Mouse (Mus musculus): Measurements from ENCODE around the gene Mipol1. TPM values are rescaled to one million over a fixed set of nuclear protein-coding genes. Genes with fewer than 3 reads are reported as not detected.

Mipol1 gene
- total RNA-seq, 1 experiment from 2014 or later: 28.4 TPM

GRCm38 (mm10) chr12:57464520-57465334 lies 234.5 kb downstream of the Mipol1 start:
- no peak for ATAC-seq (replicated peaks in 1 of 2; ENCODE audit: insufficient read depth in 1 of 2, low FRiP score in 2 of 2, low TSS enrichment in 1 of 2, low read depth in 1 of 2, poor library complexity in 2 of 2, severe bottlenecking in 2 of 2)

GRCm38 (mm10) chr12:57471786-57472185 lies 241.6 kb downstream of the Mipol1 start:
- ATAC-seq (replicated peaks in 1 of 2; ENCODE audit: insufficient read depth in 1 of 2, low FRiP score in 2 of 2, low TSS enrichment in 1 of 2, low read depth in 1 of 2, poor library complexity in 2 of 2, severe bottlenecking in 2 of 2): no peak

DNA sequence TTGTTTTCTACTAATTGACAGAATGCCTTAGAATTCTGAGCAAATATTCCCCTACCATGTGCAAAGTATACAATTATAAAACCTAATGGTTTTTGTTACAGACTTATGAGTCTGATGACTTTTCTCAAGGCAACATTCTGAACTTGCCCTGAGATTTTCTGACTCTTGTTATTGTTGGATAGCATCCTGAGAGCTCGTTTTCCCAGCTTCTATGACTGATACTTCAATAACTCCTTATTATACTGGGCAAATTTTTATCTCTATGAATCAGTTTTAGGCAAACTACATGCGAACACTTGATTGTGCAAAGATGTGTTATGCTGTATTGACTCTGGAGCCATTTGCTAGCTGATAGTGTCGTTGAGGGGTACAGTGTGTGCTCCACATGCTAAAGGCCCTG lies 246.6 kb downstream of the Mipol1 start:
- no peak for ATAC-seq (replicated peaks in 1 of 2; ENCODE audit: insufficient read depth in 1 of 2, low FRiP score in 2 of 2, low TSS enrichment in 1 of 2, low read depth in 1 of 2, poor library complexity in 2 of 2, severe bottlenecking in 2 of 2)

DNA sequence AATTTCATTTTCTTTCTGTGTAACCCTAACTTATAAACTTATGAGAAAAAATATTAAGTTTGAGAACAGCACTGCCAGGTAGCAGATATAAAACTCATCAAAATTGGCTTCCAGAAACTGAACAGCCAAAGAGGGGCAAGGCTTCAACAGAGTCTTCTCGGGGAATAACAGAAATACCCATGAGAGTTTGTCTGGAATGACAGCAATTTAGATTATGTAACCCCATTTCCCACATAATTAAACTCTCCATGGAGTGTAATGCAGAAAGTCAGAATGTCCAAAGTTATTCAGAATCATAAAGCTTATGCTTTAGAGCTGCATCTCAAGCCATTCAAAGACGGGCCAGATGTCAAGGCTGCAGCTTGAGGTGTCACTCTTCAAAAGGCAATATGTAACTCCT lies 251.6 kb downstream of the Mipol1 start:
- no peak for ATAC-seq (replicated peaks in 1 of 2; ENCODE audit: insufficient read depth in 1 of 2, low FRiP score in 2 of 2, low TSS enrichment in 1 of 2, low read depth in 1 of 2, poor library complexity in 2 of 2, severe bottlenecking in 2 of 2)

DNA sequence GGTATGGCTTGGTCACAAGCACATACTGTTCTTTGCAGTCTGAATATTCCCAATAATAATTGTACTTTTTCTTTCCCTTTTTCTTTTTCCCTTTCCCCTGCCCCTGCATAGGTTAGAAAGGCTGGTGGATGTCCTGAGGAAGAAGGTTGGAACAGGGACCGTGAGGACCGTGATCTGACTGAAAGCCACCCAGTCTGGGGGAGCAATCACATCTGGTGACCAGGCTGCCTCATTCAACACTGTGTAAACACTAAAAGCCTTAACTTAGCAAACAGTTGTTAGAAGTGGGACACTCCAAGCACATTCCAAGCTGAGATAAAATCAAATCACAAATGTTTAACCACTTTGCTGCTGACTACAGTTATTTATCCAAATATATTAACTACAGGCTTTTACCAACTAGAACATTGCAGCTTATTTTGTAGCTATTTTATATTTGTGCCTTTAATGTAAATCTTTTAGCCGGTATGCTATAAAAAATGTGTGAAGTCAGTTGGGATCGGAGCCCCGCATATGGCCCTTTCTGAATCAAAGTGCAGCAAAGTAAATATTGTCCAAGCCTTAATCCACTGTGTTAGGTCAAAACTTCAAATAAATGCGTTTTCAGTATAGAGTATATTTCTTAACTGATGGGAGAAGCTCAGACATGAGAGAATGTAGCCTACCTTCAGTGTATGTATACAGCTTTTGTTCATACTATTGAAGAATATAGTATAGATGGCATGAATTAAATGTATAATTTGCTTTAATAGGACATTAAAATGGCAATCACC lies 266.3 kb downstream of the Mipol1 start:
- ATAC-seq (replicated peaks in 1 of 2; ENCODE audit: insufficient read depth in 1 of 2, low FRiP score in 2 of 2, low TSS enrichment in 1 of 2, low read depth in 1 of 2, poor library complexity in 2 of 2, severe bottlenecking in 2 of 2): no peak

- no peak for ATAC-seq (replicated peaks in 1 of 2; ENCODE audit: insufficient read depth in 1 of 2, low FRiP score in 2 of 2, low TSS enrichment in 1 of 2, low read depth in 1 of 2, poor library complexity in 2 of 2, severe bottlenecking in 2 of 2)
Measured at GRCm38 (mm10) chr12:57500246-57500645, 270.0 kb downstream of the Mipol1 start.

DNA sequence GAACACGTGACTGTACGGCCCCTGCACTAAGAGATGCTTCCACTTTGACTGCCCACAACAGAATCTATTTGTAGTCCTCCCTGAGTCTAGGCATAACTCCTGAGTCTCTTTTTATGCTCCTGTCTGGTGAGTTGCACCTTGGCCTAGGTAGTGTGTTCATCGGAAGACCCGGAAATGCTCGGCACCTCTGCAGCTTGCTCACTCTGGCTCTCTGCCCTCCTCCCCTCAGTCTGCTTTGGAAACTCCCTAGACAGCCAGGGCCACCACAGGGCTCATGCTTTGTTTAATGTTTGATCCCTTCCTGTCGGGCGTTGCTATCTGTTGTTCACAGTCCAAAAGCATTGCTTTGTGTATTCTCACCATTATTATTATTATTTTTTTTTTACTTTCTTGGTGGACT lies 275.1 kb downstream of the Mipol1 start:
- ATAC-seq (replicated peaks in 1 of 2; ENCODE audit: insufficient read depth in 1 of 2, low FRiP score in 2 of 2, low TSS enrichment in 1 of 2, low read depth in 1 of 2, poor library complexity in 2 of 2, severe bottlenecking in 2 of 2): no peak

DNA sequence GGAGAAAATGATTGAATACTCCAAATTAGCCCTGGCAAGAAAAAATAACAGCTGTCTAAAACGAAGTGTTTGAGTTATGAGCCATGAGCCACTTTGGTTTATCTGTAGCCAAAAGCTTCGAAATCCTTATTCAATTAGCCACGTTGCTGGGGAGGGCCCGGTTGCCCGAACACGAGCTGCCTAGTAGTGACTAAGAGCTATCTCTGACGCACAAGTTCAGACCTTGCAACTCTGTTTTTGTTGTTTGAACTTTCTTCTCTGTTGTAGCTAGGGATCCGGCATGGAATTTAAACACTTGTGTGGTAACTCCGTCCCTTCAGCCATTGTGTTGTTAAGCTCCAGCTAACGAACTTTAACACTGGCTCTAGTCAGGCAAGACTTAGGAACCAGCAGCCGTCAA lies 278.7 kb downstream of the Mipol1 start:
- no peak for ATAC-seq (replicated peaks in 1 of 2; ENCODE audit: insufficient read depth in 1 of 2, low FRiP score in 2 of 2, low TSS enrichment in 1 of 2, low read depth in 1 of 2, poor library complexity in 2 of 2, severe bottlenecking in 2 of 2)

DNA sequence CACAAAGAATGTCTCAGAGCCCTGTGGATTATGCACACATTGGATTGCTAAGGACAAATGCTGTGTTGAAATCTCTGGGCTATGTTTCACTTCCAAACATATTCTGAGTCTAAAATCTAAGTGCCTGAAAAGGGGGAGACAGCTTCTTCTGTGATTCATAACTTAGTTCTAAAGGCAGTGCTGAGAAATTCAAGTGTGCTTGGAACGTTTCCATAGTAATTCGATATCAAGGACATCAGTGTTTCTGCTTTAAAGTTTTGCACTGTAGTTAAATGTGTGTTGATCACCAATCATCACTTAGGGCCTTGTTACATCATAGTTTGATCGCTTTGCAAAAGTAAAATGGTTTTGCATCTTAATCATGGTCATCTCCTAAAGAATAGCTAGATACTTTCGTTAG lies 279.5 kb downstream of the Mipol1 start:
- ATAC-seq (replicated peaks in 1 of 2; ENCODE audit: insufficient read depth in 1 of 2, low FRiP score in 2 of 2, low TSS enrichment in 1 of 2, low read depth in 1 of 2, poor library complexity in 2 of 2, severe bottlenecking in 2 of 2): no peak

DNA sequence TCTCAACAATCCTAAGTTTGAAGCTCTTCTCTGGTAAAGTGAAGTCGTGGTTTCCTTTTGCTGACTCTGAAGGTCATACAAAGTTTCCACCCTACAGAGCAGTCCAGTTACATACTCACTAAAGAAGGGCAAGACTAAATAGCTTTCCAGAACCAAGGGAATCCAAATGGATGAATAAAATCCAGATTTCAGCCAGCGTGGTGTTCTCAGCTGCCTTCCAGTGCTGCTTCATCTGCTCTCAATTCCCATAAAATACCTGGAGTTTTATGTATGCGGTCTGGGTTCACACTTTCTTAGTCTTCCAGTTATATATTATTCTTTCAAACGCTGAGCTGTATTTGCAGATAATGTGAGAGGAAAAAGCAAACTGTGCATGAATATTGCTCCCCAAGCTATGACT lies 280.9 kb downstream of the Mipol1 start:
- no peak for ATAC-seq (replicated peaks in 1 of 2; ENCODE audit: insufficient read depth in 1 of 2, low FRiP score in 2 of 2, low TSS enrichment in 1 of 2, low read depth in 1 of 2, poor library complexity in 2 of 2, severe bottlenecking in 2 of 2)

DNA sequence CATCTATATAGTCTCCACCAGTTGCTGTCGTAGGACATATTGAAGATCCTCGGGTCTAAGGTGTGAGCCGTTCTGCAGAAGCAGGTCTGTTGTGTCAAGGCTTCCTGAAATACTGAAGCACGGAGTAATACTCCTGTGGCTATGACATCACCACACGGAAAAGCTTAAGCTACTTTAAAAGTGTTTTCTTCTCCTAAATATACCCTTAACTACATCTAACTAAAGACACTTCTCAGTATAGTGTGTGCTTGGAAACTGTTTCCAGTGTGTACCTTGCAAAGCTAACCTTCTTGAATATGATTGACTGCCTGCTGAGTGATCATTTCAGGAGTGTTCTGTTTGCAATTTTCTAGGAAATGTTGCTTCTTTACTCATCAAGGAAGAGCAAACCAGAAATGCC lies 281.3 kb downstream of the Mipol1 start:
- ATAC-seq (replicated peaks in 1 of 2; ENCODE audit: insufficient read depth in 1 of 2, low FRiP score in 2 of 2, low TSS enrichment in 1 of 2, low read depth in 1 of 2, poor library complexity in 2 of 2, severe bottlenecking in 2 of 2): no peak

DNA sequence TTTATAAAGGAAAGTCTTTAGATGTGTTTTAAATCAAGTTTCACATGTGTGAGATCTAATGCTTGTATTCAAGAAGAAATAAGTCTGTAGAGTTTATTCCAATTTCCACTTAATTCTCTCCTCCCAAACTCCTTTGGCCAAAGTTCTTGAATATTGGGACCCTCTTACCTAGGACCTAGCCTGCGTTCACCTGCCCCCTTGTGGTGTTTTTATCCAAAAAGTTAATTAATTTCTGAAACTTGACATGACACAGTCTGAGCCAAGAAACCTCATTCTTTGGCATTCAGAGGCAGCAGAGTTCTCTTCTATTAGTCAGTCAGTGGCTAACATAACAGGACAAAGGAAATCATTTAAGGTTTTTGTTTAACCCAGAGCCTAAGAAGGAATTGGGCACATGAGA lies 284.3 kb downstream of the Mipol1 start:
- no peak for ATAC-seq (replicated peaks in 1 of 2; ENCODE audit: insufficient read depth in 1 of 2, low FRiP score in 2 of 2, low TSS enrichment in 1 of 2, low read depth in 1 of 2, poor library complexity in 2 of 2, severe bottlenecking in 2 of 2)

DNA sequence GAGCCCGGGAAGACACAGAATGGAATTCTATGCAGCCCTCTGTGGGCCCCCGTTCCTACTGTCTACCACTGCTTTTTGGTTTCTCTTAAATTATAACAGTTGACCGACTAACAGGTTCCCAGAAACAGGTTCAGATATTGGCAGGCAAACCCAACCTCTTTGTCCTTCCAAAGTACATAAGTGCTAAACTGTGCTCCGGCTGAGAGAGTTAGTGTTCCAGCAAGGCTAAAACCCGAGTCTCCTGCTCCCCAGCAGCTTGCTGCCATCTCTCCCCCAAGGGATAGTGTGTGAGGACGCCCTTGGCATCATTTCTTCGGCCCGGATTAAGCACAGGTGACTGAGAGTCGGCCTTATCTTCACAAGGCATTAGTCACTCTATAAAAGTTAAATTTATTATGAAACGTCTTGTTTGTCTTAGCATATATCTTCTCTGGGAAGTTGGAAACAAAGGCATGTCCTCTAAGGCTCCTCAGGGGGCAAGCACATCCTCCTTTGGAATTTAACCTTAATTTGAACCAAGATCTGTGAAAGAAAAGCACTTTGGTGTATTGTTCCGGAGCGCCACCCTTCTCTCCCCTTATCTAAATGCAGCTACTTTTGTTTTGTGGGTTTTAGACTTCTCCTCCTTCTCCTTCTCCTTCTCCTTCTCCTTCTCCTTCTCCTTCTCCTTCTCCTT lies 285.6 kb downstream of the Mipol1 start:
- no peak for ATAC-seq (replicated peaks in 1 of 2; ENCODE audit: insufficient read depth in 1 of 2, low FRiP score in 2 of 2, low TSS enrichment in 1 of 2, low read depth in 1 of 2, poor library complexity in 2 of 2, severe bottlenecking in 2 of 2)

DNA sequence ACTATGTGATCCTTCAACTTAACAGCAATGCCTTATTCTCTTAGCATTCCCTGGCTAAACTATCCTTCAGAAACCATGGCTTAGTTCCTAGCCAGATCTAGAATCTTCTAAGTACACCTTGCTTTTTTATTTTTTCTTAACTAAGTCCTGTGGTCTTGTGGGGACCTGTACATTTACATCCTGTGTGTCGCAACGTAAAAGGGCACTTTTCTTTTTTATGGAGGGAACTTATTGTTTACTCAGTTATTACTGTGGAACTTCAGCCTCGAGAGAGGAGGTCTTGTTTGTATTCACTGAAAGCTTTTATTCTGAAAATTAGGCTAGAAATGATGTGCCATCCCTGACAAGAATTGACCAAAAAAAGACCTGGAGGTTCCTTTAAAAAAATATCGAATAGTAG lies 298.1 kb downstream of the Mipol1 start:
- ATAC-seq (replicated peaks in 1 of 2; ENCODE audit: insufficient read depth in 1 of 2, low FRiP score in 2 of 2, low TSS enrichment in 1 of 2, low read depth in 1 of 2, poor library complexity in 2 of 2, severe bottlenecking in 2 of 2): no peak

DNA sequence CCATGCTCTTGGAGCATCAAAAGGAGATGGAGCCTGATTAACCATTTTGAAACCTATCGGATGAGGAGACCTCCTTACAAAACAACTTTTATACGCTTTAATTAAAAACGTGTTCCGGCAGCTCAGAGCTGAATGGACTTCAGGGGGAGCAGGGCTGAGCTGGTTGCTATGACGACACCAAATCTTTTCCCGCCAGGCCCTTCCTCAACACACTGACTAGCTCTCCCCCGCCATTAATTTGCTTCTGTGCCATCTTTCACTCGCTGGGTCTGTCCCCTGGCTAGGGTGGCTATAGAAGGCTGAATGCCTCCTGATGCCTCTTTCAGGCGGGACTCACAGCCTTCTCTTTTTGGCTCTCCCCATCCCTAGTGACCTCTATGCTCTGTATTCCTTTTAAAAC lies 300.2 kb downstream of the Mipol1 start:
- ATAC-seq (replicated peaks in 1 of 2; ENCODE audit: insufficient read depth in 1 of 2, low FRiP score in 2 of 2, low TSS enrichment in 1 of 2, low read depth in 1 of 2, poor library complexity in 2 of 2, severe bottlenecking in 2 of 2): no peak

GRCm38 (mm10) chr12:57534517-57534878 lies 304.3 kb downstream of the Mipol1 start:
- no peak for ATAC-seq (replicated peaks in 1 of 2; ENCODE audit: insufficient read depth in 1 of 2, low FRiP score in 2 of 2, low TSS enrichment in 1 of 2, low read depth in 1 of 2, poor library complexity in 2 of 2, severe bottlenecking in 2 of 2)

GRCm38 (mm10) chr12:57534879-57535611 lies 304.8 kb downstream of the Mipol1 start:
- no peak; a peak in 1 of 4 replicates for ATAC-seq (replicated peaks in 1 of 2; ENCODE audit: insufficient read depth in 1 of 2, low FRiP score in 2 of 2, low TSS enrichment in 1 of 2, low read depth in 1 of 2, poor library complexity in 2 of 2, severe bottlenecking in 2 of 2)
